Mouse (Mus musculus): Measurements from ENCODE around the gene Hmgcll1.

DNA sequence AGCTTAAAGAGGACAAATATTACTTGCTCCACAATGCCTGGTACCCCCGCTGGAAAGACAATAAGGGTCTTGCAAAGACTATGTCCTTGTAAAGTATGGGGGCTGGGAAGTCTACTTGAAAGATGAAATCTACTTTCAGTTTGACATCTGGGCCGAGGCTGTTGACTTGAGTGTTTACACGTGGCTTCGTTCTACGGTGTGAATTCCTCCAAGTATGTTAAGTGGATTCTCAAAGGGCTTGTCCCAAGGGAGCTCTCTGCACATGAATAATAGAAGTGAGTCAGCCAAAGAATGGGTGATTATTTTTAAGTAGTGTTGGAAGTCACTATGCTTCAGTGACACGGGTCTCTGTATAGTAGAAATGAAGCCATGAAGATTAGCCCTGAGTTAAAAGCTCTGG, 11.0 kb upstream of the Hmgcll1 start:
- TF ChIP-seq TAL1 (IDR thresholded peaks at IDR 0.05; ENCODE audit: low read length): no peak
- no peak for TF ChIP-seq GATA1 (IDR thresholded peaks at IDR 0.05; ENCODE audit: low read length)
